Mouse (Mus musculus) lung, adult 2 months (tissue): ENCODE measurements at regions not wholly inside any gene's neighbourhood (a gene's known extent, or its start where the extent isn't known, plus 50 kb on each side); places are given as distances from the start of the nearest gene placed in this dataset.

Experiments used
- CTCF ChIP-seq: fragments of 200-500 bp; IDR thresholded peaks from 2 replicates; pipeline ENCODE4 v1.5.1; 2011; ENCODE audit warnings: mild to moderate bottlenecking, low read length, control low read depth; ENCODE audit not compliant: insufficient read depth
- POLR2A ChIP-seq: fragments of 200-500 bp; IDR thresholded peaks from 2 replicates; pipeline ENCODE4 v1.6.1; 2011; ENCODE audit warnings: low read depth, mild to moderate bottlenecking, control low read depth, low read length, borderline replicate concordance; ENCODE audit errors: extremely low read depth

- TF ChIP-seq POLR2A (no peak), CTCF (no peak)
These were observed 96.8 kb upstream of the Tent5a start for GRCm38 (mm10) chr9:85423908-85424307.
